Mouse (Mus musculus): ENCODE results near the gene Mapk10. TPM values are rescaled to one million over a fixed set of nuclear protein-coding genes. Genes with fewer than 3 reads are reported as not detected.

The Mapk10 gene
- polyA plus RNA-seq, 2 experiments, result 0.48 to 0.60 TPM

GRCm38 (mm10) chr5:103028940-103029621 lies 182.1 kb downstream of the Mapk10 start:
- Histone ChIP-seq H3K27me3 (ENCODE audit: control insufficient read depth, insufficient read depth, low read length) (0 out of 2 replicates have a peak, but pooled peaks cover 3% of the 10 kb centered on the region), H3K9ac (ENCODE audit: low read depth, low read length, severe bottlenecking) (no peak overlapping the region), H3K4me1 (ENCODE audit: control insufficient read depth, insufficient read depth, low read length) (peaks cover 4% of the 10 kb centered on the region; the same call in 1 of the 2 replicates), H3K27ac (replicated peaks; ENCODE audit: low read depth, low read length) (no peak overlapping the region), H3K36me3 (ENCODE audit: control insufficient read depth, insufficient read depth, low read length) (no peaks in the 10 kb centered on the region), H3K4me3 (replicated peaks; ENCODE audit: low read length) (no peak overlapping the region), H3K4me2 (replicated peaks; ENCODE audit: low read depth, low read length, severe bottlenecking) (no peak overlapping the region), H3K9me3 (ENCODE audit: control insufficient read depth, low read length) (no peaks in the 10 kb centered on the region)
- WGBS, result 27% methylated on average over 13 of the region's 13 CpGs
- peak; percentile 86 for DNase-seq (ENCODE audit: low spot score)
- peak; percentile 89 for ATAC-seq (ENCODE audit: low FRiP score, low read depth)
- TF ChIP-seq POLR2A (IDR thresholded peaks at IDR 0.05; ENCODE audit: borderline replicate concordance, extremely low read depth, insufficient read depth, insufficient read length), result no peak

- H3K9me3 ChIP-seq (ENCODE audit: control insufficient read depth, low read length), result no peaks in the 10 kb centered on the region
- no peak overlapping the region for H3K4me2 ChIP-seq (replicated peaks; ENCODE audit: low read depth, low read length, severe bottlenecking)
- no peaks in the 10 kb centered on the region for H3K36me3 ChIP-seq (ENCODE audit: control insufficient read depth, insufficient read depth, low read length)
- no peak overlapping the region for H3K4me3 ChIP-seq (replicated peaks; ENCODE audit: low read length)
- ATAC-seq (ENCODE audit: low FRiP score, low read depth) (no peak), DNase-seq (ENCODE audit: low spot score) (no peak)
- 0 out of 2 replicates have a peak, but pooled peaks cover under 1% of the 10 kb centered on the region for H3K27me3 ChIP-seq (ENCODE audit: control insufficient read depth, insufficient read depth, low read length)
- H3K27ac ChIP-seq (replicated peaks; ENCODE audit: low read depth, low read length), result no peak overlapping the region
- H3K4me1 ChIP-seq (ENCODE audit: control insufficient read depth, insufficient read depth, low read length), result no peaks in the 10 kb centered on the region
- H3K9ac ChIP-seq (ENCODE audit: low read depth, low read length, severe bottlenecking), result no peak overlapping the region
- 70% methylated on average over 7 of the region's 7 CpGs for WGBS
- TF ChIP-seq POLR2A (IDR thresholded peaks at IDR 0.05; ENCODE audit: borderline replicate concordance, extremely low read depth, insufficient read depth, insufficient read length), result no peak
These were observed 188.5 kb downstream of the Mapk10 start for GRCm38 (mm10) chr5:103022504-103023172.

GRCm38 (mm10) chr5:103021479-103021878 lies 189.7 kb downstream of the Mapk10 start:
- no peak for TF ChIP-seq POLR2A (IDR thresholded peaks at IDR 0.05; ENCODE audit: borderline replicate concordance, extremely low read depth, insufficient read depth, insufficient read length)
- no peaks in the 10 kb centered on the region for H3K27me3 ChIP-seq (ENCODE audit: control insufficient read depth, insufficient read depth, low read length)
- no peak overlapping the region for H3K9ac ChIP-seq (ENCODE audit: low read depth, low read length, severe bottlenecking)
- 83% methylated on average over 8 of the region's 8 CpGs for whole genome bisulfite sequencing
- H3K4me3 ChIP-seq (replicated peaks; ENCODE audit: low read length), result no peak overlapping the region
- H3K4me1 ChIP-seq (ENCODE audit: control insufficient read depth, insufficient read depth, low read length), result no peaks in the 10 kb centered on the region
- H3K4me2 ChIP-seq (replicated peaks; ENCODE audit: low read depth, low read length, severe bottlenecking), result no peak overlapping the region
- H3K9me3 ChIP-seq (ENCODE audit: control insufficient read depth, low read length), result no peaks in the 10 kb centered on the region
- H3K36me3 ChIP-seq (ENCODE audit: control insufficient read depth, insufficient read depth, low read length), result no peaks in the 10 kb centered on the region
- ATAC-seq (ENCODE audit: low FRiP score, low read depth) (no peak), DNase-seq (ENCODE audit: low spot score) (no peak)
- no peak overlapping the region for H3K27ac ChIP-seq (replicated peaks; ENCODE audit: low read depth, low read length)

GRCm38 (mm10) chr5:103020954-103021353 lies 190.2 kb downstream of the Mapk10 start:
- TF ChIP-seq POLR2A (IDR thresholded peaks at IDR 0.05; ENCODE audit: borderline replicate concordance, extremely low read depth, insufficient read depth, insufficient read length), result no peak
- Histone ChIP-seq H3K4me2 (replicated peaks; ENCODE audit: low read depth, low read length, severe bottlenecking) (no peak overlapping the region), H3K36me3 (ENCODE audit: control insufficient read depth, insufficient read depth, low read length) (no peaks in the 10 kb centered on the region), H3K4me1 (ENCODE audit: control insufficient read depth, insufficient read depth, low read length) (no peaks in the 10 kb centered on the region), H3K27ac (replicated peaks; ENCODE audit: low read depth, low read length) (no peak overlapping the region), H3K27me3 (ENCODE audit: control insufficient read depth, insufficient read depth, low read length) (no peaks in the 10 kb centered on the region), H3K9me3 (ENCODE audit: control insufficient read depth, low read length) (no peaks in the 10 kb centered on the region), H3K9ac (ENCODE audit: low read depth, low read length, severe bottlenecking) (no peak overlapping the region), H3K4me3 (replicated peaks; ENCODE audit: low read length) (no peak overlapping the region)
- WGBS, result 61% methylated on average over 3 of the region's 3 CpGs
- DNase-seq (ENCODE audit: low spot score), result no peak
- no peak for ATAC-seq (ENCODE audit: low FRiP score, low read depth)

GRCm38 (mm10) chr5:103020127-103020526 lies 191.0 kb downstream of the Mapk10 start:
- no peaks in the 10 kb centered on the region for H3K27me3 ChIP-seq (ENCODE audit: control insufficient read depth, insufficient read depth, low read length)
- no peak overlapping the region for H3K4me3 ChIP-seq (replicated peaks; ENCODE audit: low read length)
- no peaks in the 10 kb centered on the region for H3K36me3 ChIP-seq (ENCODE audit: control insufficient read depth, insufficient read depth, low read length)
- DNase-seq (ENCODE audit: low spot score) (no peak), ATAC-seq (ENCODE audit: low FRiP score, low read depth) (no peak)
- WGBS, result 91% methylated on average over 5 of the region's 5 CpGs
- H3K9ac ChIP-seq (ENCODE audit: low read depth, low read length, severe bottlenecking), result no peak overlapping the region
- no peak overlapping the region for H3K27ac ChIP-seq (replicated peaks; ENCODE audit: low read depth, low read length)
- no peak for TF ChIP-seq POLR2A (IDR thresholded peaks at IDR 0.05; ENCODE audit: borderline replicate concordance, extremely low read depth, insufficient read depth, insufficient read length)
- no peaks in the 10 kb centered on the region for H3K9me3 ChIP-seq (ENCODE audit: control insufficient read depth, low read length)
- no peak overlapping the region for H3K4me2 ChIP-seq (replicated peaks; ENCODE audit: low read depth, low read length, severe bottlenecking)
- H3K4me1 ChIP-seq (ENCODE audit: control insufficient read depth, insufficient read depth, low read length), result no peaks in the 10 kb centered on the region

Data from limb, embryonic 14.5 days (tissue).